Mouse (Mus musculus): ENCODE measurements around the gene Cdh20. TPM values are rescaled to one million over a fixed set of nuclear protein-coding genes. Genes with fewer than 3 reads are reported as not detected.
A peak's percentile ranks its signal among the peaks of the same experiment; 100 is the strongest.

Gene Cdh20
- total and polyA plus RNA-seq, 2 experiments from 2014 or later, result 5.6 to 17.0 TPM

GRCm38 (mm10) chr1:104771937-104772336 lies 3.6 kb downstream of the Cdh20 start:
- peak overlapping the region; percentile 82 for H3K27ac ChIP-seq
- DNase-seq (ENCODE audit: low spot score) (peak; percentile 70), ATAC-seq (no peak)
- peaks cover 6% of the 10 kb centered on the region; the same call in 1 of the 2 replicates for H3K4me1 ChIP-seq (ENCODE audit: insufficient read depth, low read length)
- no peaks in the 10 kb centered on the region for H3K9me3 ChIP-seq (ENCODE audit: low read length)
- peak overlapping the region; percentile 95 for H3K4me2 ChIP-seq (ENCODE audit: low read depth, low read length)
- H3K36me3 ChIP-seq (ENCODE audit: insufficient read depth, low read length), result no peaks in the 10 kb centered on the region
- no peaks in the 10 kb centered on the region for H3K27me3 ChIP-seq (ENCODE audit: insufficient read depth, low read length)
- H3K4me3 ChIP-seq (ENCODE audit: low read length), result peak overlapping the region; percentile 57; the same call in 1 of the 2 replicates
- TF ChIP-seq CTCF (IDR thresholded peaks at IDR 0.05; ENCODE audit: low read depth), result no peak
- WGBS, result 37% methylated on average over 4 of the region's 4 CpGs
- peak overlapping the region; percentile 6; the same call in 1 of the 2 replicates for H3K9ac ChIP-seq (replicated peaks; ENCODE audit: low read length)

DNA sequence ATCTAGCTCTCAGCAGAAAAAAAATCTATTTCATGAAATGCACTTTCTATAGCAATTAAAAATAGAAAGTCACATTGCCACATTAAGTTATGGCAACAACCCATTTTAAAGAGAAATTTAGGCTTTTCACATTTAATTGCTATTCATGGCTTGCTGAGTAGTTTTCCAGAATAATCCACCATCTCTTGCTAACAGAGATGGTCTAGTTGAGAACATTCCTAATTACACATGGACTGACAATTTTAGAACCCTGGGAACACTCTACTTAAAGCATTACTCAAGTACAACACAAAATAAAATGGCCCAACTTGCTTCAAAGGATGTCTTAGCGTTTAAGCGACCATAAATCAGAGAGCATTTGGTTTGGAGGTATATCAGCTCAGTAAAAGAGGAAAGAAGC lies 4.9 kb downstream of the Cdh20 start:
- 95% methylated on average over 2 of the region's 2 CpGs for WGBS

DNA sequence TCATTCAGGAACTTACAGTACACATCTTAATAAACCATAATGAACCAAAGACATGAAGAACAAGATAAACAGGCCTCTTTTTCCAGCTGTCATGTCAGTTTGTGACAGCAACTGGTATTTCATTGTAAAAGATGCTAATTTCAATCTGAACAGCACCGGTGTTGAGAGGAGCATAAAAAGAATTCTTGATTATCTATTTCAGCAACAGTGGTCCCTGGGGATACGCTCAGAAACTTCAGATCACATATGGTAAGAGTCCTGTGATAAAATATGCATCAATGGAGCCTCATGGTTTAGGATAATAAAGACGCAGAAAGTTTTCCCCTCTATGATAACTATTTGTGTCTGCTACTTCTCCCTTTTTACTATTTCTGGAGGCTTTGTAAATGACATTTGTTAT lies 25.2 kb downstream of the Cdh20 start:
- Histone ChIP-seq H3K4me1 (ENCODE audit: insufficient read depth, low read length) (no peaks in the 10 kb centered on the region), H3K4me3 (ENCODE audit: low read length) (no peak overlapping the region), H3K9ac (replicated peaks; ENCODE audit: low read length) (no peak overlapping the region), H3K27ac (no peak overlapping the region), H3K4me2 (ENCODE audit: low read depth, low read length) (no peak overlapping the region), H3K27me3 (ENCODE audit: insufficient read depth, low read length) (no peaks in the 10 kb centered on the region), H3K9me3 (ENCODE audit: low read length) (no peaks in the 10 kb centered on the region), H3K36me3 (ENCODE audit: insufficient read depth, low read length) (no peaks in the 10 kb centered on the region)
- no peak for TF ChIP-seq CTCF (IDR thresholded peaks at IDR 0.05; ENCODE audit: low read depth)
- DNase-seq (ENCODE audit: low spot score), result no peak
- ATAC-seq, result no peak
- 42% methylated on average over 3 of the region's 3 CpGs for WGBS

More for the DNA sequence above, 4.9 kb downstream of the Cdh20 start:
- Histone ChIP-seq H3K4me1 (ENCODE audit: insufficient read depth, low read length) (peaks cover 6% of the 10 kb centered on the region; the same call in 1 of the 2 replicates), H3K27ac (no peak overlapping the region), H3K27me3 (ENCODE audit: insufficient read depth, low read length) (no peaks in the 10 kb centered on the region), H3K9me3 (ENCODE audit: low read length) (no peaks in the 10 kb centered on the region), H3K36me3 (ENCODE audit: insufficient read depth, low read length) (no peaks in the 10 kb centered on the region), H3K4me2 (ENCODE audit: low read depth, low read length) (no peak overlapping the region), H3K4me3 (ENCODE audit: low read length) (no peak overlapping the region), H3K9ac (replicated peaks; ENCODE audit: low read length) (no peak overlapping the region)
- ATAC-seq (no peak), DNase-seq (ENCODE audit: low spot score) (no peak)
- TF ChIP-seq CTCF (IDR thresholded peaks at IDR 0.05; ENCODE audit: low read depth), result no peak

GRCm38 (mm10) chr1:104796146-104796545 lies 27.8 kb downstream of the Cdh20 start:
- WGBS, result 48% methylated on average over 3 of the region's 3 CpGs
- Histone ChIP-seq H3K9ac (replicated peaks; ENCODE audit: low read length) (no peak overlapping the region), H3K27me3 (ENCODE audit: insufficient read depth, low read length) (no peaks in the 10 kb centered on the region), H3K4me2 (ENCODE audit: low read depth, low read length) (no peak overlapping the region), H3K27ac (no peak overlapping the region), H3K4me1 (ENCODE audit: insufficient read depth, low read length) (no peaks in the 10 kb centered on the region), H3K36me3 (ENCODE audit: insufficient read depth, low read length) (no peaks in the 10 kb centered on the region), H3K4me3 (ENCODE audit: low read length) (no peak overlapping the region), H3K9me3 (ENCODE audit: low read length) (no peaks in the 10 kb centered on the region)
- ATAC-seq (no peak), DNase-seq (ENCODE audit: low spot score) (no peak)
- TF ChIP-seq CTCF (IDR thresholded peaks at IDR 0.05; ENCODE audit: low read depth), result no peak

- whole genome bisulfite sequencing, result 82% methylated on average over 4 of the region's 4 CpGs
- ATAC-seq, result no peak
- Histone ChIP-seq H3K4me1 (ENCODE audit: insufficient read depth, low read length) (no peaks in the 10 kb centered on the region), H3K27ac (no peak overlapping the region), H3K4me2 (ENCODE audit: low read depth, low read length) (no peak overlapping the region), H3K27me3 (ENCODE audit: insufficient read depth, low read length) (no peaks in the 10 kb centered on the region), H3K9me3 (ENCODE audit: low read length) (no peaks in the 10 kb centered on the region), H3K4me3 (ENCODE audit: low read length) (no peak overlapping the region), H3K36me3 (ENCODE audit: insufficient read depth, low read length) (no peaks in the 10 kb centered on the region), H3K9ac (replicated peaks; ENCODE audit: low read length) (no peak overlapping the region)
- TF ChIP-seq CTCF (IDR thresholded peaks at IDR 0.05; ENCODE audit: low read depth), result no peak
- no peak for DNase-seq (ENCODE audit: low spot score)
These were observed 28.8 kb downstream of the Cdh20 start for GRCm38 (mm10) chr1:104797139-104797538.

DNA sequence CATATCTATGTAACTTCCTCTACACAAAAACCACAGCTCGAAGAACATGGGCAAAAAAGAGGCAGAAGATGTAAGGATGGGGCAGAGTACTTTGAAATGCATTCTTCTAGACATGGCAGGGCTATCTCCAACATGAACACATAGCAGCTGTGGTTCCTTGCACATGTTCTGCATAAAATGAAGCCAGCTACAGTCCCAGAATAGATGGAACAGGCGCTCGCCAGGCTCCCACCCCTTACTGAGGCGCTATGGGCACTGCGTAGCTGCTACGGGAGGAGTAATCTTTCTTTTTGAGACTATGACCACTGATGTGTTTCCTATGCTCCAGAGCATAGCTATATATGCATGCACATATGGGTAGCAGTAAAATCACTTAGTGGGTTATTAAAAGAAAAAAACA lies 36.4 kb downstream of the Cdh20 start:
- no peak overlapping the region for H3K27ac ChIP-seq
- 95% methylated on average over 6 of the region's 6 CpGs for WGBS
- H3K4me2 ChIP-seq (ENCODE audit: low read depth, low read length), result no peak overlapping the region
- H3K9me3 ChIP-seq (ENCODE audit: low read length), result no peaks in the 10 kb centered on the region
- DNase-seq (ENCODE audit: low spot score) (no peak), ATAC-seq (no peak)
- H3K4me3 ChIP-seq (ENCODE audit: low read length), result no peak overlapping the region
- no peak for TF ChIP-seq CTCF (IDR thresholded peaks at IDR 0.05; ENCODE audit: low read depth)
- no peak overlapping the region for H3K9ac ChIP-seq (replicated peaks; ENCODE audit: low read length)
- 0 out of 2 replicates have a peak, but pooled peaks cover 2% of the 10 kb centered on the region for H3K4me1 ChIP-seq (ENCODE audit: insufficient read depth, low read length)
- no peaks in the 10 kb centered on the region for H3K36me3 ChIP-seq (ENCODE audit: insufficient read depth, low read length)
- no peaks in the 10 kb centered on the region for H3K27me3 ChIP-seq (ENCODE audit: insufficient read depth, low read length)

DNA sequence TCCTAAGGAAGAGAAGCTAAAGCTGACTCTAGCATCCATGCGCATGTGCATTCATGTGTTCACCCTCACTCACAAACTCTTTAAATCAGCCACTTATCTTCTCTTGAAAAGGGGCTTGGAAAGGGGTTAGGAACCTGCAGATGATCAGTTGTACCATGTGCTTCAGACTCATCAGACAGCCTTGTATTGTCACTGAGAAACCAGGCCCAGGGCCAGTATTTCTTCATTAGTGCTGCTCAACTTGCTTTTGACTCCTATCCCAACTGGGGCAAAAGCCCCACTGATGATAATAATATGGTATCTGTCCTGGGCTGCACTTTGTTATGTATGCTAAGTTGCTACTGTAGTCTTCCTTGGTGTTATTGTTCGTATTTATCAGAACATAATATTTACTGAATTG lies 38.9 kb downstream of the Cdh20 start:
- ATAC-seq (peak; percentile 69), DNase-seq (ENCODE audit: low spot score) (peak; percentile 41)
- Histone ChIP-seq H3K27me3 (ENCODE audit: insufficient read depth, low read length) (no peaks in the 10 kb centered on the region), H3K4me3 (ENCODE audit: low read length) (no peak overlapping the region), H3K27ac (no peak overlapping the region), H3K36me3 (ENCODE audit: insufficient read depth, low read length) (no peaks in the 10 kb centered on the region), H3K4me1 (ENCODE audit: insufficient read depth, low read length) (0 out of 2 replicates have a peak, but pooled peaks cover 2% of the 10 kb centered on the region), H3K9me3 (ENCODE audit: low read length) (no peaks in the 10 kb centered on the region), H3K9ac (replicated peaks; ENCODE audit: low read length) (no peak overlapping the region), H3K4me2 (ENCODE audit: low read depth, low read length) (no peak overlapping the region)
- 81% methylated on average over 2 of the region's 2 CpGs for WGBS
- no peak for TF ChIP-seq CTCF (IDR thresholded peaks at IDR 0.05; ENCODE audit: low read depth)
